Mouse (Mus musculus): Measurements from ENCODE around the gene Map4. TPM values are rescaled to one million over a fixed set of nuclear protein-coding genes. Genes with fewer than 3 reads are reported as not detected.
A peak's percentile ranks its signal among the peaks of the same experiment; 100 is the strongest.

Map4 gene
- polyA plus RNA-seq, 1 experiment from 2014 or later: 60.8 TPM

DNA sequence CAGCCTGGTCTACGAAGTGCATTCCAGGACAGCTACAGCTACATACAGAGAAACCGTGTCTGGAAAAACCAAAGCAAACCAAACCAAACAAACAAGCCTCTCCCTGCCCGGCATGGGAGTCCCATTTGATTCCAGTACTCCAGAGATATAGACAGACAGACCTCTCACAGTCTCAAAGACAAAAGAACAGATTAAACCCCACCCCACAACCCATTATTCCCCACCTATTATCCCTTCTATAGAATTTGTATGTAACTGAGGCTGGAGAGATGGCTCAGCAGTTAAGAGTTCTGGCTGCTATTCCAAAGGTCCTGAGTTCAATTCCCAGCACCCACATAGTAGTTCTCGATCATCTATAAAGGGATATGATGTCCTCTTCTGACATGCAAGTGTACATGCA is 21.3 kb upstream of the Map4 start:
- H3K9ac ChIP-seq (ENCODE audit: low read length): no peak overlapping the region
- H3K27me3 ChIP-seq (replicated peaks; ENCODE audit: control insufficient read depth, insufficient read depth, low read length): no peaks in the 10 kb centered on the region
- ATAC-seq (replicated peaks; ENCODE audit: low FRiP score, low TSS enrichment, low read depth) (no peak), DNase-seq (ENCODE audit: low spot score) (no peak)
- H3K4me2 ChIP-seq (ENCODE audit: low read length): no peak overlapping the region
- H3K9me3 ChIP-seq (ENCODE audit: control insufficient read depth, low read length): no peaks in the 10 kb centered on the region
- no peaks in the 10 kb centered on the region for H3K4me1 ChIP-seq (replicated peaks; ENCODE audit: control insufficient read depth, insufficient read depth, low read length)
- 88% methylated on average over 4 of the region's 4 CpGs for WGBS
- H3K4me3 ChIP-seq (ENCODE audit: low read depth, low read length): no peak overlapping the region
- H3K36me3 ChIP-seq (ENCODE audit: control insufficient read depth, insufficient read depth, low read length): no peaks in the 10 kb centered on the region
- H3K27ac ChIP-seq (ENCODE audit: low read depth): no peak overlapping the region

DNA sequence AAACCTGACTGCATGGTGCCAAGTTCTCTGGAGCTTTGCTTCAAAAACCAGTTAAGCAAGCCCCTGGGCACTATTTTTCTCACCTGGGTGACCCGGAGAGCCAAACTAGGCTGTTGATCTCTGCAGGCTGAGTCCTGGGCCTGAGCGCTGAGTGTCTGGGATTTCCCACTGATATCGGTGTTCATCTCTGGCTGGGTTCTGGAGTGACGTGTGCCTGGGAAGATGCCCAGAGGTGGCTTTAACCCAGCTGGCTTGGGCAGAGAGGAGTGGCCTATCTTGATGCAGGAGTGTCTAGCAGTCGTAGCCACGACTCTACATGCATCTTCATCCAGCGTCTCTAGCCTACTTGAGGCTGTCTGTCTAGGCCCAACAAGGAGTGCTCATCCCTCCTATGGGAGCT is 19.5 kb upstream of the Map4 start:
- Histone ChIP-seq H3K9ac (ENCODE audit: low read length) (no peak overlapping the region), H3K4me1 (replicated peaks; ENCODE audit: control insufficient read depth, insufficient read depth, low read length) (no peaks in the 10 kb centered on the region), H3K4me2 (ENCODE audit: low read length) (no peak overlapping the region), H3K9me3 (ENCODE audit: control insufficient read depth, low read length) (no peaks in the 10 kb centered on the region), H3K27ac (ENCODE audit: low read depth) (no peak overlapping the region), H3K4me3 (ENCODE audit: low read depth, low read length) (no peak overlapping the region), H3K36me3 (ENCODE audit: control insufficient read depth, insufficient read depth, low read length) (no peaks in the 10 kb centered on the region), H3K27me3 (replicated peaks; ENCODE audit: control insufficient read depth, insufficient read depth, low read length) (no peaks in the 10 kb centered on the region)
- DNase-seq (ENCODE audit: low spot score) (no peak), ATAC-seq (replicated peaks; ENCODE audit: low FRiP score, low TSS enrichment, low read depth) (no peak)
- 86% methylated on average over 7 of the region's 7 CpGs for WGBS

DNA sequence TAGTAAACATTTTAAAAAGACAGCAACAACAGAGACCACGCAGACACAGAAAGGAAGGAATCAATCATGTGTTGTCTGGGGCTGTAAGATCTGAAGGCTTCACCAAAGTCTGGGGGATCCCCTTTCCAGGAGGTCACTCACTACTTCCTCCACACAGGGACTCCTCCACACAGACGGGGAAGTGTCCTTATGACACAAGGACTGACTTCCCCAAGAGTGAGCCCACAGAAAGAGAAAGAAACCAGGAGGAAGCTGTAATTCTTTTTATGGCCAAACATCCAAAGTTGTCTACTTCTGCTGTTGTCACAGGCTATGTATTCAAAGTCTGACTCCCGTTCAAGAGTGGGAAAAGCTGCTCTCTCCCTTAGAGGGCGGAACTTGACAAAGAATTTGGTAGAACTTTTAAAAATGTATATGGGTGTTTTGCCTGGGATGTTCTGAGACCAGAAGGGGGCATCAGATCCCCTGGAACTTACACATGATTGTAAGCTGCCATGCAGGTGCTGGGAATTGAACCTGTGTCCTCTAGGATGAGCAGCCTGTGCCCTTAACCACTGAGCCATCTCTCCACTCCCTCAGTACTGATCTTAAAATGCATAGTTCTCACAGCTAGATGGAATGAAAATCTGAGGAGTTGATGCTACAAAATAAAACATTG is 16.9 kb upstream of the Map4 start:
- H3K27ac ChIP-seq (ENCODE audit: low read depth): no peak overlapping the region
- H3K36me3 ChIP-seq (ENCODE audit: control insufficient read depth, insufficient read depth, low read length): no peaks in the 10 kb centered on the region
- no peaks in the 10 kb centered on the region for H3K4me1 ChIP-seq (replicated peaks; ENCODE audit: control insufficient read depth, insufficient read depth, low read length)
- no peak overlapping the region for H3K9ac ChIP-seq (ENCODE audit: low read length)
- H3K4me3 ChIP-seq (ENCODE audit: low read depth, low read length): no peak overlapping the region
- 55% methylated on average over 4 of the region's 4 CpGs for WGBS
- no peaks in the 10 kb centered on the region for H3K27me3 ChIP-seq (replicated peaks; ENCODE audit: control insufficient read depth, insufficient read depth, low read length)
- no peaks in the 10 kb centered on the region for H3K9me3 ChIP-seq (ENCODE audit: control insufficient read depth, low read length)
- no peak for DNase-seq (ENCODE audit: low spot score)
- H3K4me2 ChIP-seq (ENCODE audit: low read length): no peak overlapping the region
- no peak for ATAC-seq (replicated peaks; ENCODE audit: low FRiP score, low TSS enrichment, low read depth)

DNA sequence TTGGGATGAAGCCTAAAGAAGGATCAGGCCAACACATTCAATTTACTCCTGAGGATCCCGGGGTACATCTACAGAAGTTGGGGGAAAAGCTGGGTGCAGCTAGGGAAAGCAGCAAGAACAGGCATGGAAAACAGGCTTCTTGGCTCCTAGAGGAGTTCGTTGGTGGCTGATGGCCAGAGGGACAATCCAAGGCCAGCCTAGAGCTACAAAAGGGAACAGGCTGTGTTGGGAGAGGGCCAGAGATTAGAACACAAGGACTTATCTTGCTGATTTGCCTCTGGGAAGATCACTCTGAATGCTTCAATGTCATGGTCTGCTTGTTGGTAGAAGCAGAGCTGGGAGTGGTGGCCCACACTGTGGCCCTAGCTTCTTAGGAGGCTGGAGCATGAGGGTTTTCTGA is 13.3 kb upstream of the Map4 start:
- no peak for ATAC-seq (replicated peaks; ENCODE audit: low FRiP score, low TSS enrichment, low read depth)

DNA sequence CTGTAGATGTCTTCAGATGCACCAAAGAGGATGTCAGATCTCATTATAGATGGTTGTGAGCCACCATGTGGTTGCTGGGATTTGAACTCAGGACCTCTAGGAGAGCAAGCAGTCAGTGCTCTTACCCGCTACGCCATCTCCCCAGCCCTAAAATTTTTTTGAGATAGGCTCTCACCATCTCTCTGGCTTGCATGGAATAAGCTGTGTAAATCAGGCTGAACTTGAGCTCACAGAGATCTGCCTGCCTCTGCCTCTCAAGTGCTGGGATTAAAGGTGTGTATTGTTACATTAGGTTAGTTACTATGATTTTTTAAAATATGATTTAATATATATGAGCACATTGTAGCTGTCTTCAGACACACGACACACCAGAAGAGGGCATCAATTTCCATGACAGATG is 2.1 kb upstream of the Map4 start:
- H3K9me3 ChIP-seq (ENCODE audit: control insufficient read depth, low read length): no peaks in the 10 kb centered on the region
- H3K4me3 ChIP-seq (ENCODE audit: low read depth, low read length): no peak overlapping the region
- no peaks in the 10 kb centered on the region for H3K27me3 ChIP-seq (replicated peaks; ENCODE audit: control insufficient read depth, insufficient read depth, low read length)
- peaks cover 7% of the 10 kb centered on the region for H3K4me1 ChIP-seq (replicated peaks; ENCODE audit: control insufficient read depth, insufficient read depth, low read length)
- no peak overlapping the region for H3K4me2 ChIP-seq (ENCODE audit: low read length)
- no peak for ATAC-seq (replicated peaks; ENCODE audit: low FRiP score, low TSS enrichment, low read depth)
- H3K27ac ChIP-seq (ENCODE audit: low read depth): no peak overlapping the region
- no peak overlapping the region for H3K9ac ChIP-seq (ENCODE audit: low read length)
- WGBS: 99% methylated on average over 3 of the region's 3 CpGs
- no peak for DNase-seq (ENCODE audit: low spot score)
- H3K36me3 ChIP-seq (ENCODE audit: control insufficient read depth, insufficient read depth, low read length): no peaks in the 10 kb centered on the region

More for the DNA sequence above, 13.3 kb upstream of the Map4 start:
- Histone ChIP-seq H3K27me3 (replicated peaks; ENCODE audit: control insufficient read depth, insufficient read depth, low read length) (no peaks in the 10 kb centered on the region), H3K4me1 (replicated peaks; ENCODE audit: control insufficient read depth, insufficient read depth, low read length) (no peaks in the 10 kb centered on the region), H3K4me2 (ENCODE audit: low read length) (no peak overlapping the region), H3K27ac (ENCODE audit: low read depth) (no peak overlapping the region), H3K9me3 (ENCODE audit: control insufficient read depth, low read length) (no peaks in the 10 kb centered on the region), H3K36me3 (ENCODE audit: control insufficient read depth, insufficient read depth, low read length) (no peaks in the 10 kb centered on the region), H3K9ac (ENCODE audit: low read length) (no peak overlapping the region), H3K4me3 (ENCODE audit: low read depth, low read length) (no peak overlapping the region)
- 93% methylated on average over 2 of the region's 2 CpGs for WGBS
- DNase-seq (ENCODE audit: low spot score): no peak

DNA sequence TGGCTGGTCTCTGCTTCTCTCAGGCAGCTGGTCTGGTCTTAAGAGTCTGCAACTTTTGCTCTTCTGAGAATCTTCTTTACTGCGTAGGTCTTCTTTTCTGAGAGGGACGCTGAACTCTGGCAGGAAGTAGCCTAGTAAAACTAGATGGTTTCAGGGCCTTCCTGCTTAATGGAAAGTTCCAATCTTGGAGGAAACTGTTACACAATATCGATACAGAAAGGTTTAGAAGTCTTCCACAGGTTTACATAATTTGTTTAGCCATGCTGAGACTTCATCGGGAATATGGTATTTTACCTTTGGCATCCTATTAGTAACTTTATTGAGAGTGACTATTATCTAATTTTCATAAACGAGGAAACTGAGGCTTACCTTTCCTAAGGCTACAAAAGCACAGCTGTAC is 1.2 kb upstream of the Map4 start:
- H3K27me3 ChIP-seq (replicated peaks; ENCODE audit: control insufficient read depth, insufficient read depth, low read length): no peaks in the 10 kb centered on the region
- H3K4me3 ChIP-seq (ENCODE audit: low read depth, low read length): no peak overlapping the region
- no peak overlapping the region for H3K4me2 ChIP-seq (ENCODE audit: low read length)
- ATAC-seq (replicated peaks; ENCODE audit: low FRiP score, low TSS enrichment, low read depth): no peak
- H3K9ac ChIP-seq (ENCODE audit: low read length): no peak overlapping the region
- no peak overlapping the region for H3K27ac ChIP-seq (ENCODE audit: low read depth)
- peaks cover 7% of the 10 kb centered on the region for H3K4me1 ChIP-seq (replicated peaks; ENCODE audit: control insufficient read depth, insufficient read depth, low read length)
- H3K9me3 ChIP-seq (ENCODE audit: control insufficient read depth, low read length): no peaks in the 10 kb centered on the region
- H3K36me3 ChIP-seq (ENCODE audit: control insufficient read depth, insufficient read depth, low read length): no peaks in the 10 kb centered on the region
- DNase-seq (ENCODE audit: low spot score): no peak
- WGBS: 92% methylated on average over 5 of the region's 5 CpGs

DNA sequence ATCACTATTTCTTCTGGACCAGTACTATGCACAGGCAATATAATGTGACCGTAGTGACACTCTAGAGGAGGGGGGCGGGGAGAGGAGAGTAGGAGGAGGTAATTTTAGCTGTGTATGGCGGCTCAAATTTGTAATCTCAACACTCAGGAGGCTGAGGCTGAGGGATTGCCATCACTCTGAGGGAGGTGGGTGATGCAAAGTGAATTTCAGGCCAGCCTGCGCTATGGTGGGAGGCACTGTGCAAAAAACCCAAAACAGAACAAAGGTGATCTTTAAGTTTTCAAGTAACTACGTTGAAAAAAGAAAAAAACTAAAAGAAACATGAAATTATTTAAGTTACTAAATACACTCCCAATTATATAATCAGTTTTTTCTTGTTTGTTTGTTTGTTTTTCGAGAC is 508 bp upstream of the Map4 start:
- Histone ChIP-seq H3K27me3 (replicated peaks; ENCODE audit: control insufficient read depth, insufficient read depth, low read length) (no peaks in the 10 kb centered on the region), H3K9me3 (ENCODE audit: control insufficient read depth, low read length) (no peaks in the 10 kb centered on the region), H3K27ac (ENCODE audit: low read depth) (peak overlapping the region; percentile 96), H3K4me1 (replicated peaks; ENCODE audit: control insufficient read depth, insufficient read depth, low read length) (peaks cover 7% of the 10 kb centered on the region), H3K9ac (ENCODE audit: low read length) (peak overlapping the region; percentile 51), H3K4me3 (ENCODE audit: low read depth, low read length) (peak overlapping the region; percentile 68), H3K36me3 (ENCODE audit: control insufficient read depth, insufficient read depth, low read length) (no peaks in the 10 kb centered on the region), H3K4me2 (ENCODE audit: low read length) (peak overlapping the region; percentile 37)
- ATAC-seq (replicated peaks; ENCODE audit: low FRiP score, low TSS enrichment, low read depth) (no peak), DNase-seq (ENCODE audit: low spot score) (no peak)
- WGBS: 67% methylated on average over 6 of the region's 6 CpGs

DNA sequence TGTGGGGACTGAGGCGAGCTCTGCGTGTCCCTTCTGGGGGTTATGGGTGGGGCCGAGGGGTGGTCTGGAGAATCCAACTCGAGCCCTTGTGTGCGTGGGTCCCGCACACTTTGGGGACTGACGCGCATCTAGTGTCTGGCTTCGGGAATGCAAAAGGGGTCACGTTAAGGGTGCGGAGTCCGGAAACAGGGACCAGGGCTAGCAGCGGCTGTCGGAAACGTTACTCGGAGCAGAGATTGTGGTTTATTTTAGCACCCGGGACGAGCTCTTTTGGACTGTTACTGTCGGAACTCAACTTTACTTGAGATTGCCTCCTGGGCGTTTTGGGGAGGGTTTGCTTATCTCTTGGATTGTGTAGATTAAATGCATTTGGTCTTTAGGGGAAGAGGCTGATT is 1.1 kb downstream of the Map4 start:
- under 1% methylated on average over 20 of the region's 20 CpGs for WGBS
- Histone ChIP-seq H3K27me3 (replicated peaks; ENCODE audit: control insufficient read depth, insufficient read depth, low read length) (no peaks in the 10 kb centered on the region), H3K36me3 (ENCODE audit: control insufficient read depth, insufficient read depth, low read length) (no peaks in the 10 kb centered on the region), H3K4me3 (ENCODE audit: low read depth, low read length) (peak overlapping the region; percentile 68), H3K27ac (ENCODE audit: low read depth) (peak overlapping the region; percentile 96), H3K9me3 (ENCODE audit: control insufficient read depth, low read length) (no peaks in the 10 kb centered on the region), H3K4me2 (ENCODE audit: low read length) (peak overlapping the region; percentile 77), H3K9ac (ENCODE audit: low read length) (peak overlapping the region; percentile 69), H3K4me1 (replicated peaks; ENCODE audit: control insufficient read depth, insufficient read depth, low read length) (peaks cover 7% of the 10 kb centered on the region)
- no peak for DNase-seq (ENCODE audit: low spot score)
- no peak for ATAC-seq (replicated peaks; ENCODE audit: low FRiP score, low TSS enrichment, low read depth)

DNA sequence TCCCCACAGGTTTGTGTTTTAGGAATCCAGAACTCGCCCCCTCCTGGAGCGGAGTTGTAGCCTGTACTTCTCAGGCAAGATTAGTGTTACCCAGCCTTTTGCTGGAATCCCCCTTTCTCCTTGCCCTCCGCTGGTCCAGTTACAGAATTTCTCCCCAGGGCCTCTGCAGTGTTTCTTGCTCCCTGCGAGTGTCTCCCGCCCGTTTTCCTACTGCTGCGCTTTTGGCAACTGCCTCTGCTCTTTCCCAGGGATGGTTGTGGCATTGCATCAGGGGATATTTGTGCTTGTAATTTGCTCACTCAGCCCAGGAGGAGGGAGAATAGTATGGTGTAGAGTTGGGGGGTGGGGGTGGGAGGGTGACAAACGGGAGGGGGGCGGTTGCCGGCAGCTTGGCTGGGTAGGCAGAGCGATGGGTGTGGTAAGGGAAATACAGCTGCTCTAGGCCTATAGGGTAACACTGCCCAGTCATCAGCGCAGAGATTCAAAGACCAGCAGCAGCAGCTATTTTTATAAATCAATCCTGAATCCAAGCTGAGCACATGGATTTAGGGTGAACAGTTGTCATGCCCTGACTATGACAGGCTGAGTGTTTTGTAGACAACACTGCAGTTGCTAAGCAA is 1.6 kb downstream of the Map4 start:
- H3K27ac ChIP-seq (ENCODE audit: low read depth): peak overlapping the region; percentile 96
- no peaks in the 10 kb centered on the region for H3K9me3 ChIP-seq (ENCODE audit: control insufficient read depth, low read length)
- DNase-seq (ENCODE audit: low spot score): peak; percentile 74
- H3K4me3 ChIP-seq (ENCODE audit: low read depth, low read length): peak overlapping the region; percentile 68
- WGBS: 1% methylated on average over 12 of the region's 12 CpGs
- H3K9ac ChIP-seq (ENCODE audit: low read length): peak overlapping the region; percentile 69
- no peaks in the 10 kb centered on the region for H3K27me3 ChIP-seq (replicated peaks; ENCODE audit: control insufficient read depth, insufficient read depth, low read length)
- peak overlapping the region; percentile 77 for H3K4me2 ChIP-seq (ENCODE audit: low read length)
- ATAC-seq (replicated peaks; ENCODE audit: low FRiP score, low TSS enrichment, low read depth): no peak
- peaks cover 7% of the 10 kb centered on the region for H3K4me1 ChIP-seq (replicated peaks; ENCODE audit: control insufficient read depth, insufficient read depth, low read length)
- H3K36me3 ChIP-seq (ENCODE audit: control insufficient read depth, insufficient read depth, low read length): no peaks in the 10 kb centered on the region

All from intestine, embryonic 14.5 days (tissue).